Mouse (Mus musculus) MEL (cell line): Measurements from ENCODE around the gene Mrpl39. TPM values are rescaled to one million over a fixed set of nuclear protein-coding genes. Genes with fewer than 3 reads are reported as not detected.

Experiments used
- DNase-seq: peaks from one replicate; pipeline ENCODE4 v3.0.0; 2011; ENCODE audit warnings: low read depth, low spot score
- H3K27ac ChIP-seq: 2 replicates; pipeline ENCODE4 v1.5.1; 2012; ENCODE audit warnings: low read depth, mild to moderate bottlenecking, control low read depth, low read length, moderate library complexity; ENCODE audit not compliant: control insufficient read depth
- H3K27me3 ChIP-seq, 2 experiments: fragments of 150-350 bp in 1 of 2; sonication (generic) in 1 of 2; 2 replicates each; pipeline ENCODE4 v1.6.1; 2012; ENCODE audit warnings: low read length in 2 of 2, mild to moderate bottlenecking in 2 of 2, improper control_type of control experiment in 1 of 2, moderate library complexity in 1 of 2; ENCODE audit not compliant: insufficient read depth in 2 of 2, control insufficient read depth in 1 of 2
- H3K36me3 ChIP-seq, 2 experiments: 2 replicates each; pipeline ENCODE4 v1.6.1; 2012 to 2014; ENCODE audit warnings: low read length in 2 of 2, improper control_type of control experiment in 1 of 2, inconsistent platforms in 1 of 2, mild to moderate bottlenecking in 1 of 2; ENCODE audit not compliant: insufficient read depth in 2 of 2, control insufficient read depth in 1 of 2
- H3K4me1 ChIP-seq, 2 experiments: fragments of 150-350 bp in 1 of 2; sonication (generic) in 1 of 2; 2 replicates each; pipeline ENCODE4 v1.6.1; 2012; ENCODE audit warnings: low read length in 2 of 2, improper control_type of control experiment in 1 of 2, mild to moderate bottlenecking in 1 of 2; ENCODE audit not compliant: insufficient read depth in 2 of 2, control insufficient read depth in 1 of 2
- H3K4me3 ChIP-seq, 2 experiments: fragments of 150-350 bp in 1 of 2; sonication (generic) in 1 of 2; 2 replicates each; pipeline ENCODE4 v1.5.1; 2012; ENCODE audit warnings: low read depth in 2 of 2, low read length in 2 of 2, mild to moderate bottlenecking in 2 of 2, moderate library complexity in 2 of 2, control low read depth in 1 of 2, improper control_type of control experiment in 1 of 2; ENCODE audit not compliant: control insufficient read depth in 1 of 2, insufficient read depth in 1 of 2
- H3K79me2 ChIP-seq: 2 replicates; pipeline ENCODE4 v1.6.1; 2012; ENCODE audit warnings: mild to moderate bottlenecking, low read length, moderate library complexity; ENCODE audit not compliant: control insufficient read depth, poor library complexity, insufficient read depth
- H3K9ac ChIP-seq: 2 replicates; pipeline ENCODE4 v1.6.1; 2012; ENCODE audit warnings: low read depth, mild to moderate bottlenecking, control low read depth, low read length, moderate library complexity; ENCODE audit not compliant: control insufficient read depth, poor library complexity, severe bottlenecking
- H3K9me3 ChIP-seq: fragments of 150-350 bp; sonication (generic); replicated peaks from 2 replicates; pipeline ENCODE4 v1.6.1; 2012; ENCODE audit warnings: mild to moderate bottlenecking, low read length, improper control_type of control experiment, moderate library complexity; ENCODE audit not compliant: insufficient read depth
- CHD1 ChIP-seq: IDR thresholded peaks from 2 replicates; pipeline ENCODE4 v1.6.1; 2012; ENCODE audit warnings: low read depth, mild to moderate bottlenecking, inconsistent platforms, low read length, improper control_type of control experiment
- E2F4 ChIP-seq: IDR thresholded peaks from 2 replicates; pipeline ENCODE4 v1.6.1; 2011; ENCODE audit warnings: low read depth, low read length, improper control_type of control experiment, borderline replicate concordance
- ELF1 ChIP-seq: IDR thresholded peaks from 2 replicates; pipeline ENCODE4 v1.6.1; 2014; ENCODE audit warnings: low read depth, mild to moderate bottlenecking, inconsistent platforms, low read length, improper control_type of control experiment, moderate library complexity
- EP300 ChIP-seq, 2 experiments: IDR thresholded peaks; 2 replicates each; pipeline ENCODE4 v1.6.1; 2011; ENCODE audit warnings: improper control_type of control experiment in 2 of 2, low read length in 2 of 2, low read depth in 1 of 2, mild to moderate bottlenecking in 1 of 2
- ETS1 ChIP-seq: IDR thresholded peaks from 2 replicates; pipeline ENCODE4 v1.6.1; 2012; ENCODE audit warnings: low read depth, mild to moderate bottlenecking, inconsistent platforms, low read length, improper control_type of control experiment, moderate library complexity
- GATA1 ChIP-seq: IDR thresholded peaks from 2 replicates; pipeline ENCODE4 v1.6.1; 2011; ENCODE audit warnings: low read depth, low read length, improper control_type of control experiment
- HCFC1 ChIP-seq: IDR thresholded peaks from 2 replicates; pipeline ENCODE4 v1.6.1; 2012; ENCODE audit warnings: low read depth, mild to moderate bottlenecking, inconsistent platforms, low read length, improper control_type of control experiment, moderate library complexity
- JUND ChIP-seq: IDR thresholded peaks from 2 replicates; pipeline ENCODE4 v1.6.1; 2011; ENCODE audit warnings: low read depth, mild to moderate bottlenecking, improper control_type of control experiment, low read length
- KAT2A ChIP-seq: conservative IDR thresholded peaks from 2 replicates; pipeline ENCODE4 v1.6.1; 2012; ENCODE audit warnings: low read depth, low read length, improper control_type of control experiment, inconsistent platforms
- MAFK ChIP-seq: IDR thresholded peaks from 2 replicates; pipeline ENCODE4 v1.6.1; 2011; ENCODE audit warnings: low read depth, mild to moderate bottlenecking, low read length, improper control_type of control experiment, borderline replicate concordance
- MAZ ChIP-seq: IDR thresholded peaks from 2 replicates; pipeline ENCODE4 v1.6.1; 2012; ENCODE audit warnings: low read depth, mild to moderate bottlenecking, inconsistent platforms, low read length, improper control_type of control experiment
- MEF2A ChIP-seq: IDR thresholded peaks from 2 replicates; pipeline ENCODE4 v1.6.1; 2014; ENCODE audit warnings: low read depth, mild to moderate bottlenecking, inconsistent platforms, low read length, improper control_type of control experiment; ENCODE audit not compliant: poor library complexity, insufficient replicate concordance, severe bottlenecking; ENCODE audit errors: extremely low read depth
- MXI1 ChIP-seq: IDR thresholded peaks from 2 replicates; pipeline ENCODE4 v1.6.1; 2011; ENCODE audit warnings: mild to moderate bottlenecking, low read depth, low read length, improper control_type of control experiment
- MYB ChIP-seq: IDR thresholded peaks from 2 replicates; pipeline ENCODE4 v1.6.1; 2011; ENCODE audit warnings: mild to moderate bottlenecking, low read depth, low read length, improper control_type of control experiment
- MYC ChIP-seq: IDR thresholded peaks from 2 replicates; pipeline ENCODE4 v1.6.1; 2011; ENCODE audit warnings: low read depth, mild to moderate bottlenecking, low read length, improper control_type of control experiment, moderate library complexity
- NRF1 ChIP-seq: IDR thresholded peaks from 2 replicates; pipeline ENCODE4 v1.6.1; 2014; ENCODE audit warnings: low read depth, mild to moderate bottlenecking, inconsistent platforms, low read length, improper control_type of control experiment, moderate library complexity; ENCODE audit not compliant: poor library complexity, insufficient read depth, severe bottlenecking
- POLR2AphosphoS2 ChIP-seq: IDR thresholded peaks from 2 replicates; pipeline ENCODE4 v1.6.1; 2011; ENCODE audit warnings: low read length, improper control_type of control experiment
- UBTF ChIP-seq: IDR thresholded peaks from 2 replicates; pipeline ENCODE4 v1.6.1; 2012; ENCODE audit warnings: low read depth, mild to moderate bottlenecking, inconsistent platforms, low read length, improper control_type of control experiment, moderate library complexity, borderline replicate concordance; ENCODE audit not compliant: insufficient read depth
- ZKSCAN1 ChIP-seq: IDR thresholded peaks from 2 replicates; pipeline ENCODE4 v1.6.1; 2012; ENCODE audit warnings: low read depth, mild to moderate bottlenecking, inconsistent platforms, low read length, improper control_type of control experiment, moderate library complexity
- ZMIZ1 ChIP-seq: IDR thresholded peaks from 2 replicates; pipeline ENCODE4 v1.6.1; 2012; ENCODE audit warnings: low read depth, mild to moderate bottlenecking, inconsistent platforms, low read length, improper control_type of control experiment, moderate library complexity
- polyA plus RNA-seq, 2 experiments: library from polyadenylated mRNA; stranded (reverse) in 1 of 2; unstranded in 1 of 2; fragments of >175 nt in 1 of 2; fragments of >200 nt in 1 of 2; gene quantifications; 2 replicates each; pipeline versions ENCODE4 v1.2.1 to v1.2.4; 2012; ENCODE audit warnings: low replicate concordance in 2 of 2, low read depth in 1 of 2; ENCODE audit not compliant: insufficient read length in 2 of 2, insufficient read depth in 1 of 2, missing spikeins in 1 of 2
- total RNA-seq: library from RNA; depleted of rRNA; stranded (reverse); fragments of 300-350 nt; gene quantifications from 2 replicates; pipeline ENCODE4 v1.2.3, GENCODE M21; 2012

Mrpl39 gene
- total and polyA plus RNA-seq, 3 experiments = 48.3 to 50.9 TPM; not detected in 1

GRCm38 (mm10) chr16:84720670-84721069, 14.9 kb downstream of the Mrpl39 start:
- no peaks in the 10 kb centered on the region for H3K9me3 ChIP-seq
- no peak for TF ChIP-seq HCFC1
- TF ChIP-seq ZKSCAN1 = no peak
- TF ChIP-seq CHD1 = no peak
- TF ChIP-seq POLR2AphosphoS2 = no peak
- TF ChIP-seq EP300 (IDR thresholded peaks at IDR 0.05; ENCODE audit: low read depth in 1 of 2, low read length in 2 of 2) = no peak
- no peak for TF ChIP-seq UBTF
- TF ChIP-seq E2F4 = no peak
- TF ChIP-seq MYC = no peak
- TF ChIP-seq, all 39 proteins: peak for 0
- H3K27me3 ChIP-seq = no peaks in the 10 kb centered on the region
- H3K9ac ChIP-seq = no peak overlapping the region
- no peak overlapping the region for H3K27ac ChIP-seq
- DNase-seq = no peak
- no peaks in the 10 kb centered on the region for H3K4me1 ChIP-seq
- no peaks in the 10 kb centered on the region; a peak in 1 of 4 replicates for H3K36me3 ChIP-seq
- no peak overlapping the region for H3K4me3 ChIP-seq
- no peaks in the 10 kb centered on the region for H3K79me2 ChIP-seq

GRCm38 (mm10) chr16:84718250-84718649, 17.3 kb downstream of the Mrpl39 start:
- Histone ChIP-seq H3K4me3 (no peak overlapping the region), H3K36me3 (no peaks in the 10 kb centered on the region; a peak in 1 of 4 replicates), H3K27me3 (no peaks in the 10 kb centered on the region), H3K9ac (no peak overlapping the region), H3K27ac (no peak overlapping the region), H3K4me1 (peaks cover 0 to 2% of the 10 kb centered on the region in 2 experiments; a peak in 1 of 4 replicates), H3K79me2 (no peaks in the 10 kb centered on the region), H3K9me3 (no peaks in the 10 kb centered on the region)
- no peak for TF ChIP-seq MYB
- TF ChIP-seq MXI1 = no peak
- no peak for TF ChIP-seq CHD1
- no peak for TF ChIP-seq MEF2A
- TF ChIP-seq GATA1 = no peak
- no peak for TF ChIP-seq HCFC1
- no peak for TF ChIP-seq ELF1
- TF ChIP-seq KAT2A = no peak
- TF ChIP-seq MAFK = no peak
- no peak for TF ChIP-seq E2F4
- TF ChIP-seq ZMIZ1 = no peak
- TF ChIP-seq ZKSCAN1 = no peak
- no peak for TF ChIP-seq MAZ
- TF ChIP-seq NRF1 = no peak
- TF ChIP-seq JUND = no peak
- no peak for TF ChIP-seq ETS1
- DNase-seq = no peak
